Mouse (Mus musculus) adrenal gland, postnatal 14 days (tissue): Measurements from ENCODE around the gene Aqp11. TPM values are rescaled to one million over a fixed set of nuclear protein-coding genes. Genes with fewer than 3 reads are reported as not detected.
A peak's percentile ranks its signal among the peaks of the same experiment; 100 is the strongest.

ENCODE experiments used
- DNase-seq: peaks from one replicate; pipeline ENCODE4 v3.0.0; 2021; ENCODE audit warnings: mixed read lengths
- total RNA-seq: library from RNA; stranded (reverse); gene quantifications from 2 replicates; pipeline ENCODE4 v1.2.3, GENCODE M21; 2021

Aqp11 gene
- total RNA-seq, 1 experiment from 2014 or later = 8.7 TPM

GRCm38 (mm10) chr7:97707809-97708208 is 30.3 kb downstream of the Aqp11 start:
- DNase-seq = no peak

- peak; percentile 23 for DNase-seq
Measured at GRCm38 (mm10) chr7:97707123-97707522, 31.0 kb downstream of the Aqp11 start.

- no peak for DNase-seq
Measured at GRCm38 (mm10) chr7:97701106-97701505, 37.0 kb downstream of the Aqp11 start.

- no peak for DNase-seq
Measured at GRCm38 (mm10) chr7:97700173-97700572, 37.9 kb downstream of the Aqp11 start.

- peak; percentile 94 for DNase-seq
Measured at GRCm38 (mm10) chr7:97696506-97697254, 41.4 kb downstream of the Aqp11 start, which contains the start of gene Clns1a. Gene Clns1a, plus strand, starts transcription at chr7:97696634.

GRCm38 (mm10) chr7:97696133-97696505 is 42.0 kb downstream of the Aqp11 start:
- DNase-seq = peak; percentile 46

GRCm38 (mm10) chr7:97695441-97695840 is 42.6 kb downstream of the Aqp11 start:
- DNase-seq = no peak

GRCm38 (mm10) chr7:97687831-97688230 is 50.3 kb downstream of the Aqp11 start:
- no peak for DNase-seq

GRCm38 (mm10) chr7:97679239-97679638 is 58.9 kb downstream of the Aqp11 start:
- no peak for DNase-seq

Other genes starting within 250 kb of the Aqp11 start
- 37.8 and 44.5 TPM in 2 replicates for gene Aamdc, start 158.8 kb downstream of the Aqp11 start, total RNA-seq
- gene Rsf1, start 158.4 kb downstream of the Aqp11 start, total RNA-seq = 25.9 and 30.8 TPM in 2 replicates
- gene Clns1a, start 41.7 kb downstream of the Aqp11 start, total RNA-seq = 50.2 and 63.4 TPM in 2 replicates
- 15.5 and 16.3 TPM in 2 replicates for gene Pak1, start 50.3 kb upstream of the Aqp11 start, total RNA-seq
- not detected in 2 replicates for gene Gdpd4, start 181.7 kb upstream of the Aqp11 start, total RNA-seq